Mouse (Mus musculus) kidney, adult 2 months (tissue): ENCODE measurements around the gene Ankrd6. TPM values are rescaled to one million over a fixed set of nuclear protein-coding genes. Genes with fewer than 3 reads are reported as not detected.

Experiments used
- DNase-seq: peaks from one replicate; pipeline ENCODE4 v3.0.0; 2021
- H3K27ac ChIP-seq: fragments of 200-500 bp; 2 replicates; pipeline ENCODE4 v1.5.1; 2012; ENCODE audit warnings: low read depth, low read length, control low read depth, inconsistent platforms; ENCODE audit not compliant: insufficient read depth
- H3K27me3 ChIP-seq: fragments of 200-500 bp; replicated peaks from 2 replicates; pipeline ENCODE4 v1.6.1; 2012; ENCODE audit warnings: mild to moderate bottlenecking, moderate library complexity, low read length, inconsistent platforms; ENCODE audit not compliant: control insufficient read depth, insufficient read depth
- H3K36me3 ChIP-seq: fragments of 200-500 bp; 2 replicates; pipeline ENCODE4 v1.6.1; 2012; ENCODE audit warnings: mild to moderate bottlenecking, moderate library complexity, low read length, inconsistent platforms; ENCODE audit not compliant: control insufficient read depth, insufficient read depth
- H3K4me1 ChIP-seq: fragments of 200-500 bp; 2 replicates; pipeline ENCODE4 v1.6.1; 2011; ENCODE audit warnings: low read length; ENCODE audit not compliant: control insufficient read depth, insufficient read depth
- H3K4me3 ChIP-seq: fragments of 200-500 bp; 2 replicates; pipeline ENCODE4 v1.5.1; 2011; ENCODE audit warnings: mild to moderate bottlenecking, low read depth, low read length, control low read depth; ENCODE audit not compliant: insufficient read depth
- CTCF ChIP-seq: fragments of 200-500 bp; conservative IDR thresholded peaks from 2 replicates; pipeline ENCODE4 v1.5.1; 2011; ENCODE audit warnings: low read depth, mild to moderate bottlenecking, control low read depth, low read length, moderate library complexity, mixed read lengths; ENCODE audit not compliant: insufficient read depth, insufficient read length
- POLR2A ChIP-seq: fragments of 200-500 bp; IDR thresholded peaks from one replicate; pipeline ENCODE4 v1.6.1; 2011; ENCODE audit warnings: low read depth, low read length, control low read depth
- WGBS: fragments of 180-500 bp; shearing (Covaris S2); methylation state at CpG from one replicate; pipeline ENCODE4 v1.1.7; 2018; 5-methylcytosine and 5-hydroxymethylcytosine counted together
- polyA plus RNA-seq: library from polyadenylated mRNA; depleted of rRNA; stranded (reverse); fragments of >200 nt; gene quantifications from 2 replicates; pipeline ENCODE4 v1.2.3, GENCODE M21; 2012

The Ankrd6 gene
- polyA plus RNA-seq, 1 experiment: 1.1 TPM

GRCm38 (mm10) chr4:32834541-32834940 lies 116.1 kb downstream of the Ankrd6 start:
- Histone ChIP-seq H3K36me3 (no peaks in the 10 kb centered on the region), H3K4me1 (peaks cover 3% of the 10 kb centered on the region; the same call in 1 of the 2 replicates), H3K27me3 (no peaks in the 10 kb centered on the region), H3K27ac (no peak overlapping the region), H3K4me3 (no peak overlapping the region)
- 68% methylated on average over 3 of the region's 3 CpGs for WGBS
- TF ChIP-seq POLR2A: no peak
- no peak for TF ChIP-seq CTCF
- no peak for DNase-seq

GRCm38 (mm10) chr4:32833494-32834282 lies 117.0 kb downstream of the Ankrd6 start:
- WGBS: 53% methylated on average over 17 of the region's 17 CpGs
- no peaks in the 10 kb centered on the region for H3K27me3 ChIP-seq
- TF ChIP-seq CTCF: no peak
- no peak for TF ChIP-seq POLR2A
- no peak for DNase-seq
- H3K4me3 ChIP-seq: no peak overlapping the region
- no peaks in the 10 kb centered on the region for H3K36me3 ChIP-seq
- peaks cover 3% of the 10 kb centered on the region; the same call in 1 of the 2 replicates for H3K4me1 ChIP-seq
- no peak overlapping the region for H3K27ac ChIP-seq

GRCm38 (mm10) chr4:32829316-32829715 lies 121.3 kb downstream of the Ankrd6 start:
- DNase-seq: peak; percentile 8
- Histone ChIP-seq H3K4me1 (peaks cover 3% of the 10 kb centered on the region; the same call in 1 of the 2 replicates), H3K27me3 (no peaks in the 10 kb centered on the region), H3K4me3 (no peak overlapping the region), H3K27ac (no peak overlapping the region), H3K36me3 (no peaks in the 10 kb centered on the region)
- TF ChIP-seq CTCF: no peak
- TF ChIP-seq POLR2A: no peak
- WGBS: 42% methylated on average over 10 of the region's 10 CpGs

- no peak for TF ChIP-seq CTCF
- TF ChIP-seq POLR2A: no peak
Observed at GRCm38 (mm10) chr4:32828385-32829077, 122.1 kb downstream of the Ankrd6 start.

GRCm38 (mm10) chr4:32826925-32827324 lies 123.7 kb downstream of the Ankrd6 start:
- 48% methylated on average over 7 of the region's 7 CpGs for WGBS
- Histone ChIP-seq H3K36me3 (no peaks in the 10 kb centered on the region), H3K4me3 (no peak overlapping the region), H3K27me3 (no peaks in the 10 kb centered on the region), H3K4me1 (no peaks in the 10 kb centered on the region), H3K27ac (no peak overlapping the region)
- TF ChIP-seq POLR2A: no peak
- TF ChIP-seq CTCF: no peak
- peak; percentile 42 for DNase-seq

More at GRCm38 (mm10) chr4:32828385-32829077, 122.1 kb downstream of the Ankrd6 start:
- H3K4me1 ChIP-seq: no peaks in the 10 kb centered on the region
- WGBS: 88% methylated on average over 10 of the region's 10 CpGs
- H3K36me3 ChIP-seq: no peaks in the 10 kb centered on the region
- no peak for DNase-seq
- H3K27ac ChIP-seq: no peak overlapping the region
- H3K4me3 ChIP-seq: no peak overlapping the region
- H3K27me3 ChIP-seq: no peaks in the 10 kb centered on the region

- peak; percentile 59 for DNase-seq
- WGBS: 61% methylated on average over 8 of the region's 8 CpGs
Observed at GRCm38 (mm10) chr4:32824254-32824653, 126.4 kb downstream of the Ankrd6 start.

GRCm38 (mm10) chr4:32820676-32821075 lies 130.0 kb downstream of the Ankrd6 start:
- 98% methylated on average over 3 of the region's 3 CpGs for WGBS
- TF ChIP-seq CTCF (no peak), POLR2A (no peak)
- Histone ChIP-seq H3K27me3 (no peaks in the 10 kb centered on the region), H3K27ac (no peak overlapping the region), H3K36me3 (no peaks in the 10 kb centered on the region), H3K4me3 (no peak overlapping the region), H3K4me1 (no peaks in the 10 kb centered on the region)
- no peak for DNase-seq

More at GRCm38 (mm10) chr4:32824254-32824653, 126.4 kb downstream of the Ankrd6 start:
- H3K36me3 ChIP-seq: no peaks in the 10 kb centered on the region
- no peaks in the 10 kb centered on the region for H3K27me3 ChIP-seq
- H3K27ac ChIP-seq: no peak overlapping the region
- no peaks in the 10 kb centered on the region for H3K4me1 ChIP-seq
- TF ChIP-seq POLR2A (no peak), CTCF (no peak)
- no peak overlapping the region for H3K4me3 ChIP-seq
